Mouse (Mus musculus): ENCODE measurements around the gene Tmem222.

Gene Tmem222

GRCm38 (mm10) chr4:133250609-133251008 lies 27.0 kb downstream of the Tmem222 start:
- peak; percentile 52 for DNase-seq (ENCODE audit: low spot score)

GRCm38 (mm10) chr4:133247806-133248449 lies 29.7 kb downstream of the Tmem222 start:
- no peak for DNase-seq (ENCODE audit: low spot score)

- DNase-seq (ENCODE audit: low spot score), result no peak
Measured at GRCm38 (mm10) chr4:133247072-133247471, 30.5 kb downstream of the Tmem222 start.

- no peak for DNase-seq (ENCODE audit: low spot score)
Measured at GRCm38 (mm10) chr4:133244289-133244688, 33.3 kb downstream of the Tmem222 start.

- no peak for DNase-seq (ENCODE audit: low spot score)
Measured at GRCm38 (mm10) chr4:133243538-133243937, 34.1 kb downstream of the Tmem222 start.

GRCm38 (mm10) chr4:133242710-133243109 lies 34.9 kb downstream of the Tmem222 start:
- DNase-seq (ENCODE audit: low spot score), result no peak

- no peak for DNase-seq (ENCODE audit: low spot score)
Measured at GRCm38 (mm10) chr4:133241910-133242309, 35.7 kb downstream of the Tmem222 start.

GRCm38 (mm10) chr4:133240934-133241908 lies 36.4 kb downstream of the Tmem222 start:
- DNase-seq (ENCODE audit: low spot score), result peak; percentile 93

GRCm38 (mm10) chr4:133240490-133240921 lies 37.1 kb downstream of the Tmem222 start, which contains the start of gene Map3k6:
Gene Map3k6, plus strand, starts transcription at chr4:133240818.
- peak; percentile 33 for DNase-seq (ENCODE audit: low spot score)

GRCm38 (mm10) chr4:133237911-133238310 lies 39.7 kb downstream of the Tmem222 start:
- DNase-seq (ENCODE audit: low spot score), result no peak

GRCm38 (mm10) chr4:133235415-133235814 lies 42.2 kb downstream of the Tmem222 start:
- no peak for DNase-seq (ENCODE audit: low spot score)

- DNase-seq (ENCODE audit: low spot score), result no peak
Measured at GRCm38 (mm10) chr4:133234771-133235170, 42.8 kb downstream of the Tmem222 start.

GRCm38 (mm10) chr4:133233285-133233976 lies 44.2 kb downstream of the Tmem222 start:
- DNase-seq (ENCODE audit: low spot score), result no peak

GRCm38 (mm10) chr4:133229582-133229981 lies 48.0 kb downstream of the Tmem222 start:
- no peak for DNase-seq (ENCODE audit: low spot score)

GRCm38 (mm10) chr4:133227636-133228035 lies 50.0 kb downstream of the Tmem222 start:
- no peak for DNase-seq (ENCODE audit: low spot score)

GRCm38 (mm10) chr4:133226073-133226472 lies 51.5 kb downstream of the Tmem222 start:
- no peak for DNase-seq (ENCODE audit: low spot score)

GRCm38 (mm10) chr4:133223875-133224274 lies 53.7 kb downstream of the Tmem222 start:
- DNase-seq (ENCODE audit: low spot score), result no peak

GRCm38 (mm10) chr4:133221701-133222100 lies 55.9 kb downstream of the Tmem222 start:
- DNase-seq (ENCODE audit: low spot score), result no peak

GRCm38 (mm10) chr4:133220656-133221055 lies 56.9 kb downstream of the Tmem222 start:
- peak; percentile 36 for DNase-seq (ENCODE audit: low spot score)

- no peak for DNase-seq (ENCODE audit: low spot score)
Measured at GRCm38 (mm10) chr4:133218745-133219144, 58.8 kb downstream of the Tmem222 start.

GRCm38 (mm10) chr4:133217641-133218040 lies 60.0 kb downstream of the Tmem222 start:
- DNase-seq (ENCODE audit: low spot score), result peak; percentile 44
